Mouse (Mus musculus): ENCODE measurements around the gene Zfp202.

Gene Zfp202

DNA sequence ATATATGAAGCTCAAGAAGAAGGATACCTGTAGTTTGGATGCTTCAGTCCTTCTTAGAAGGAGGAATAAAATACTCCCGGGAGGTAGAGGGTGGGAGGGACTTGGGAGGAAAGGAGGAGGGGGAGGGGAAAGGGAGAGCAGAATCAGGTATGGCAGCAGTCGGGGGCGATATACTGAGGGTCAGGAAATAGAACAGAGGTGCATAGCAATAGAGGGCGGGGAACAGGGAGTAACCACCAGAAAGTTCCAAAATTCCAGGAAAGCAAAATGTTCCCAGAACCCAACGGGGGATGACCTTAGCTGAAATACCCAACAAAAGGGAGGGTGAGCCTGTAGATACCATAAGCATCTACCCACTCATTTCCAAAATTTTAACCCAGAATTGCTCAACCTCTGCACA is 48.2 kb downstream of the Zfp202 start:
- DNase-seq (ENCODE audit: low read depth in 2 of 2, low spot score in 2 of 2), result no peak

GRCm38 (mm10) chr9:40241223-40241801 is 49.2 kb downstream of the Zfp202 start:
- DNase-seq (ENCODE audit: low read depth in 2 of 2, low spot score in 2 of 2), result no peak

GRCm38 (mm10) chr9:40241951-40242888 is 50.1 kb downstream of the Zfp202 start:
- DNase-seq (ENCODE audit: low read depth in 2 of 2, low spot score in 2 of 2), result no peak

- DNase-seq (ENCODE audit: low read depth in 2 of 2, low spot score in 2 of 2), result no peak
These were observed 53.4 kb downstream of the Zfp202 start for GRCm38 (mm10) chr9:40245466-40245865.

- no peak for DNase-seq (ENCODE audit: low read depth in 2 of 2, low spot score in 2 of 2)
These were observed 54.0 kb downstream of the Zfp202 start for GRCm38 (mm10) chr9:40245974-40246665.

- DNase-seq (ENCODE audit: low read depth in 2 of 2, low spot score in 2 of 2), result no peak
These were observed 54.6 kb downstream of the Zfp202 start for GRCm38 (mm10) chr9:40246702-40247101.

DNA sequence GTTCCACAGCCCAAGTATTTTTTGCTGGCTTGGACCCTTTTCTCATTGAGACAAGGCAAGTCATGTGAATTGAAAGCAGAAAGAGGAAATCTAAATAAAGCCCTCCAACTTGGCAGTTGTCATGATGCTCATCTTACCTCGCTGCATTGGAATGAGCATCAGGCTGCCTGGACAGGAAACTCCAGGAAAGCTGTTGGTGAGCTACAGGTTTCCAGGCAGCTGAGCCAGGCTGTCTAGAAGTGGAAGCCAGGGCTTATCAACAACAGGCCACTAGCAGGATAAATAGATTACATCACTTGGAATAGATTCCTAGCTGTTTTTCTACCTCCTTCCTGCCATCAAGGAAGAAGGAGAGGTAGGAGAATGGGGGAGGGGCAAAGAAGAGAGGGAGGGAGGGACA is 57.0 kb downstream of the Zfp202 start:
- DNase-seq (ENCODE audit: low read depth in 2 of 2, low spot score in 2 of 2), result no peak

- DNase-seq (ENCODE audit: low read depth in 2 of 2, low spot score in 2 of 2), result no peak
These were observed 60.3 kb downstream of the Zfp202 start for GRCm38 (mm10) chr9:40252459-40252858.
